Mouse (Mus musculus) G1E (cell line): ENCODE results near the gene Gls2. TPM values are rescaled to one million over a fixed set of nuclear protein-coding genes. Genes with fewer than 3 reads are reported as not detected.
A peak's percentile ranks its signal among the peaks of the same experiment; 100 is the strongest.
"Not testable (repeated sequence)": the region's sequence is repeated elsewhere in the genome, so short reads cannot be mapped to it uniquely, and the experiment has no call there.

Experiments used
- ATAC-seq: 2 replicates; pipeline ENCODE4 v1.8.0; 2016; ENCODE audit warnings: mild to moderate bottlenecking; ENCODE audit not compliant: insufficient number of reproducible peaks, poor library complexity, low FRiP score, severe bottlenecking; ENCODE audit errors: extremely low read depth
- DNase-seq: peaks from one replicate; pipeline ENCODE4 v3.0.0; 2012; ENCODE audit warnings: low spot score
- H3K27me3 ChIP-seq: 2 replicates; pipeline ENCODE4 v1.6.1; 2012; ENCODE audit warnings: mild to moderate bottlenecking, low read length, inconsistent platforms; ENCODE audit not compliant: insufficient read depth
- H3K36me3 ChIP-seq: replicated peaks from 2 replicates; pipeline ENCODE3; 2012; ENCODE audit warnings: mild to moderate bottlenecking, inconsistent platforms
- H3K4me1 ChIP-seq: 2 replicates; pipeline ENCODE4 v1.6.1; 2012; ENCODE audit warnings: low read depth, low read length, inconsistent platforms, mixed read lengths; ENCODE audit not compliant: insufficient read depth
- H3K4me3 ChIP-seq: 2 replicates; pipeline ENCODE4 v1.5.1; 2012; ENCODE audit warnings: low read depth, mild to moderate bottlenecking, inconsistent platforms, low read length, moderate library complexity, mixed read lengths
- H3K9me3 ChIP-seq: replicated peaks from 2 replicates; pipeline ENCODE4 v1.6.1; 2012; ENCODE audit warnings: inconsistent platforms
- CTCF ChIP-seq: IDR thresholded peaks from 2 replicates; pipeline ENCODE4 v1.5.1; 2012; ENCODE audit warnings: low read depth, low read length, inconsistent platforms, mixed read lengths
- GATA1 ChIP-seq: IDR thresholded peaks from 2 replicates; pipeline ENCODE4 v1.6.1; 2012; ENCODE audit warnings: borderline replicate concordance, low read length, inconsistent platforms, mixed read lengths
- GATA2 ChIP-seq: IDR thresholded peaks from 2 replicates; pipeline ENCODE4 v1.6.1; 2012; ENCODE audit warnings: low read depth, low read length, inconsistent platforms, borderline replicate concordance
- POLR2AphosphoS5 ChIP-seq: IDR thresholded peaks from 2 replicates; pipeline ENCODE4 v1.6.1; 2012; ENCODE audit warnings: low read depth, low read length, inconsistent platforms; ENCODE audit not compliant: insufficient replicate concordance
- TAL1 ChIP-seq: conservative IDR thresholded peaks from 2 replicates; pipeline ENCODE4 v1.6.1; 2012; ENCODE audit warnings: low read depth, low read length, inconsistent platforms, mixed read lengths
- polyA plus RNA-seq: library from polyadenylated mRNA; stranded (reverse); fragments of >175 nt; gene quantifications from 2 replicates; pipeline ENCODE4 v1.2.3, GENCODE M21; 2012
- total RNA-seq, 2 experiments: library from RNA; stranded (forward) in 1 of 2; stranded (reverse) in 1 of 2; fragments of 200-1000 nt in 1 of 2; fragments of >200 nt in 1 of 2; fragmentation: Nextera tagmentation in 1 of 2; gene quantifications; 2 replicates each; pipeline ENCODE4 v1.2.3; 2014 to 2017

Gls2 gene
- total and polyA plus RNA-seq, 3 experiments: 4.0 to 15.0 (median 11.1) TPM

GRCm38 (mm10) chr10:128184296-128184695 lies 10.0 kb upstream of the Gls2 start:
- DNase-seq (no peak), ATAC-seq (no peak)

GRCm38 (mm10) chr10:128185277-128185940 lies 8.8 kb upstream of the Gls2 start:
- Histone ChIP-seq H3K27me3 (no peaks in the 10 kb centered on the region), H3K4me3 (no peak overlapping the region), H3K4me1 (peaks cover 29% of the 10 kb centered on the region), H3K36me3 (no peaks in the 10 kb centered on the region), H3K9me3 (no peaks in the 10 kb centered on the region)
- no peak for TF ChIP-seq CTCF
- TF ChIP-seq GATA1: no peak
- TF ChIP-seq TAL1: no peak
- TF ChIP-seq POLR2AphosphoS5: no peak
- TF ChIP-seq GATA2: no peak
- ATAC-seq: no peak
- no peak for DNase-seq

More at GRCm38 (mm10) chr10:128184296-128184695, 10.0 kb upstream of the Gls2 start:
- TF ChIP-seq GATA2 (no peak), TAL1 (no peak), GATA1 (no peak), CTCF (no peak), POLR2AphosphoS5 (no peak)
- no peaks in the 10 kb centered on the region for H3K9me3 ChIP-seq
- H3K36me3 ChIP-seq: no peaks in the 10 kb centered on the region
- H3K4me3 ChIP-seq: no peak overlapping the region
- H3K4me1 ChIP-seq: peaks cover 33% of the 10 kb centered on the region
- no peaks in the 10 kb centered on the region for H3K27me3 ChIP-seq

GRCm38 (mm10) chr10:128185959-128186358 lies 8.3 kb upstream of the Gls2 start:
- Histone ChIP-seq H3K4me3 (no peak overlapping the region), H3K27me3 (peaks cover 3% of the 10 kb centered on the region; the same call in 1 of the 2 replicates), H3K4me1 (peaks cover 31% of the 10 kb centered on the region), H3K9me3 (no peaks in the 10 kb centered on the region), H3K36me3 (no peaks in the 10 kb centered on the region)
- ATAC-seq (peak; percentile 34; the same call in 1 of the 2 replicates), DNase-seq (peak; percentile 43)
- TF ChIP-seq TAL1: no peak
- TF ChIP-seq POLR2AphosphoS5: no peak
- TF ChIP-seq CTCF: peak; percentile 95
- TF ChIP-seq GATA2: no peak

- H3K4me3 ChIP-seq: peak overlapping the region; percentile 9; the same call in 1 of the 2 replicates
- ATAC-seq: no peak
- TF ChIP-seq POLR2AphosphoS5 (no peak), TAL1 (0 out of 2 replicates have a peak, but pooled peaks have one; percentile 25)
Measured at GRCm38 (mm10) chr10:128187181-128187605, 7.1 kb upstream of the Gls2 start.

GRCm38 (mm10) chr10:128188242-128188877 lies 5.9 kb upstream of the Gls2 start:
- no peaks in the 10 kb centered on the region for H3K36me3 ChIP-seq
- H3K4me1 ChIP-seq: peaks cover 39% of the 10 kb centered on the region
- TF ChIP-seq GATA2: no peak
- peak; percentile 56 for TF ChIP-seq CTCF
- no peak for TF ChIP-seq GATA1
- ATAC-seq: peak; percentile 28; the same call in 1 of the 2 replicates
- no peaks in the 10 kb centered on the region for H3K9me3 ChIP-seq
- H3K4me3 ChIP-seq: no peak overlapping the region
- peaks cover 3% of the 10 kb centered on the region; the same call in 1 of the 2 replicates for H3K27me3 ChIP-seq
- DNase-seq: no peak

More at GRCm38 (mm10) chr10:128187181-128187605, 7.1 kb upstream of the Gls2 start:
- no peaks in the 10 kb centered on the region for H3K36me3 ChIP-seq
- DNase-seq: no peak
- no peaks in the 10 kb centered on the region for H3K9me3 ChIP-seq
- peaks cover 3% of the 10 kb centered on the region; the same call in 1 of the 2 replicates for H3K27me3 ChIP-seq
- H3K4me1 ChIP-seq: peaks cover 39% of the 10 kb centered on the region

- Histone ChIP-seq H3K4me3 (no peak overlapping the region), H3K27me3 (peaks cover 3% of the 10 kb centered on the region; the same call in 1 of the 2 replicates), H3K9me3 (no peaks in the 10 kb centered on the region), H3K36me3 (no peaks in the 10 kb centered on the region), H3K4me1 (peaks cover 41% of the 10 kb centered on the region)
- DNase-seq (no peak), ATAC-seq (no peak)
- TF ChIP-seq GATA2 (no peak), POLR2AphosphoS5 (no peak), GATA1 (no peak), TAL1 (no peak), CTCF (no peak)
Measured at GRCm38 (mm10) chr10:128191472-128191871, 2.8 kb upstream of the Gls2 start.

- not testable (repeated sequence) for DNase-seq
Measured at GRCm38 (mm10) chr10:128192030-128192766, 2.1 kb upstream of the Gls2 start.

More at GRCm38 (mm10) chr10:128192030-128192766, 2.1 kb upstream of the Gls2 start:
- not testable (repeated sequence) for H3K27me3 ChIP-seq, H3K4me3 ChIP-seq, ATAC-seq, H3K9me3 ChIP-seq, H3K36me3 ChIP-seq
- H3K4me1 ChIP-seq: peaks cover 34% of the 10 kb centered on the region
